Mouse (Mus musculus) neural tube, embryonic 14.5 days (tissue): ENCODE data around the gene Slc37a3. TPM values are rescaled to one million over a fixed set of nuclear protein-coding genes. Genes with fewer than 3 reads are reported as not detected.

Source experiments
- ATAC-seq: fragments of 200-750 bp; cut with Nextera tagmentation; 2 replicates; pipeline ENCODE4 v1.8.0; 2017; ENCODE audit warnings: low read depth, mild to moderate bottlenecking, moderate TSS enrichment, moderate library complexity
- H3K27ac ChIP-seq: fragments of 300-500 bp; sonication (generic); 2 replicates; pipeline ENCODE4 v1.5.1; 2014; ENCODE audit warnings: low read depth, mild to moderate bottlenecking, control low read depth, low read length, moderate library complexity, mixed read lengths
- H3K27me3 ChIP-seq: fragments of 300-500 bp; sonication (generic); 2 replicates; pipeline ENCODE4 v1.6.1; 2014; ENCODE audit warnings: low read length; ENCODE audit not compliant: control insufficient read depth, insufficient read depth
- H3K36me3 ChIP-seq: fragments of 300-500 bp; sonication (generic); 2 replicates; pipeline ENCODE4 v1.6.1; 2014; ENCODE audit warnings: low read length, mixed read lengths; ENCODE audit not compliant: control insufficient read depth, insufficient read depth
- H3K4me1 ChIP-seq: fragments of 300-500 bp; sonication (generic); 2 replicates; pipeline ENCODE4 v1.6.1; 2014; ENCODE audit warnings: low read length; ENCODE audit not compliant: control insufficient read depth, insufficient read depth
- H3K4me2 ChIP-seq: fragments of 300-500 bp; sonication (generic); 2 replicates; pipeline ENCODE4 v1.6.1; 2014; ENCODE audit warnings: mild to moderate bottlenecking, low read depth, low read length, control low read depth
- H3K4me3 ChIP-seq: fragments of 300-500 bp; sonication (generic); 2 replicates; pipeline ENCODE4 v1.5.1; 2014; ENCODE audit warnings: low read depth, low read length, control low read depth, mixed read lengths
- H3K9ac ChIP-seq: fragments of 300-500 bp; sonication (generic); replicated peaks from 2 replicates; pipeline ENCODE4 v1.6.1; 2014; ENCODE audit warnings: low read depth, mild to moderate bottlenecking, control low read depth, low read length, mixed read lengths
- H3K9me3 ChIP-seq: fragments of 300-500 bp; sonication (generic); 2 replicates; pipeline ENCODE4 v1.6.1; 2016; ENCODE audit warnings: low read length; ENCODE audit not compliant: control insufficient read depth
- WGBS: fragments of 180-500 bp; shearing (Covaris S2); extraction: QIAGEN DNeasy Blood & Tissue Kit; methylation state at CpG from one replicate; pipeline ENCODE4 v1.1.7; 2014; 5-methylcytosine and 5-hydroxymethylcytosine counted together
- polyA plus RNA-seq: library from polyadenylated mRNA; unstranded; fragments of >200 nt; fragmentation: Nextera tagmentation; extraction: Ambion mirVana; gene quantifications from 2 replicates; pipeline ENCODE4 v1.2.1, GENCODE M21; 2014

Gene Slc37a3
- polyA plus RNA-seq, 1 experiment from 2014 or later, result 60.5 TPM

DNA sequence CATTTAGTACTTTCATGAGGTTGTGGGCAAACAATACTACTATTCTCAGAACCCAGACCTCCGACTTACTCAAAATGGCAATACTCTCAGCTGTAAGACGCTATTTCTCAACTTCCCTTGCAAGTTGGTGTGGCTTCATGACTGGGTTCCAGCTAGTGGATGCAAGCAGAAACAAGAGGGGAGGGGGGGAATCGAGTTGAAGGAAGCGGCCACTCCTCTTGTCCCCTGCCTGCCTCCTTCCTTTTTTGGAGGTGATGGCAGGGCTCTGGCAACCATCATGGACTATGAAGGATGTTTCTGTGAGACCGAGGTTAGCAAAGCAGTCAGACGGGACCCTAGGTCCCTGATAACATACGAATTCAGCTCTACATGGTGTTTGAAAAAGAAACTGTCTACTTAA lies 87.8 kb downstream of the Slc37a3 start:
- Histone ChIP-seq H3K9ac (no peak overlapping the region), H3K27me3 (no peaks in the 10 kb centered on the region), H3K9me3 (no peaks in the 10 kb centered on the region), H3K4me2 (no peak overlapping the region), H3K4me1 (no peaks in the 10 kb centered on the region), H3K4me3 (no peak overlapping the region), H3K27ac (no peak overlapping the region), H3K36me3 (no peaks in the 10 kb centered on the region)
- 87% methylated on average over 7 of the region's 7 CpGs for WGBS
- ATAC-seq, result no peak

DNA sequence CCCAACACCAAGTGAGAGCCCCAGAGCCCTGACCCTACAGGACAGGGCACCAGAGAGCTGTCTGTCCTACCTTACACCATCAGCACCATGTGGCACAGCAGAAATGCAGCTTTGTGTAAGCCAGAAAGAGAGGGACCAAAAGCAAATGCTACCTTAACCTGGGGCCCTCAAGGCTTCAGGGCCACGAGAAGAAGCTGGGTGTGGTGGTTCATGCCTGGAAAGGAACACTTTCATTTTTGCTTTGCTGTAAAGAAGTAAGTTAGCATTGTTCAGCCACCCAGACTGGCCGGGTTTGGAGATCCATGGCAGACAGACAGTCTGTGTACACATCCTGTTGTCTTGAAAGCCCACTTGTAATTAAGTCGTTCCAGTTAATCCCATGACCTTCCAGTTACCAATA lies 89.7 kb downstream of the Slc37a3 start:
- Histone ChIP-seq H3K9me3 (no peaks in the 10 kb centered on the region), H3K36me3 (no peaks in the 10 kb centered on the region), H3K4me1 (no peaks in the 10 kb centered on the region), H3K27ac (no peak overlapping the region), H3K4me3 (no peak overlapping the region), H3K9ac (no peak overlapping the region), H3K27me3 (no peaks in the 10 kb centered on the region), H3K4me2 (no peak overlapping the region)
- no peak for ATAC-seq
- WGBS, result 86% methylated on average over 3 of the region's 3 CpGs

DNA sequence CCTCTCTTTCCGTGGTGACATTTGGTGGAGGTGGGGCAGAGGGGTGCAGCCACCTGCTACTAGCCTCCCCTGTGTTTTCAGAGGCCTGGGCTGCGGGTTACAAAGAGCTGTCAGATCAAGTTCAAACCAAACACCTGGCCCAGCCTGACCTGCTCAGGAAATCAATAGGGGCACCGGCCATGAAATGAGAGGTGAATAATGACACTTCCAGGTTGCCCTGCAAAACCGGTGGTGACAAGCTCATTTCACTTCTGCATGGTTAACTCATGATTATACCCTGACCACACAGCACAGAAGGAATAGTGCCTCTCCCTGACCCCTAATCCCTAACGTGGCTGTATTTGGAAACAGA lies 90.8 kb downstream of the Slc37a3 start:
- no peak for ATAC-seq
- WGBS, result 45% methylated on average over 5 of the region's 5 CpGs
- no peak overlapping the region for H3K4me3 ChIP-seq

DNA sequence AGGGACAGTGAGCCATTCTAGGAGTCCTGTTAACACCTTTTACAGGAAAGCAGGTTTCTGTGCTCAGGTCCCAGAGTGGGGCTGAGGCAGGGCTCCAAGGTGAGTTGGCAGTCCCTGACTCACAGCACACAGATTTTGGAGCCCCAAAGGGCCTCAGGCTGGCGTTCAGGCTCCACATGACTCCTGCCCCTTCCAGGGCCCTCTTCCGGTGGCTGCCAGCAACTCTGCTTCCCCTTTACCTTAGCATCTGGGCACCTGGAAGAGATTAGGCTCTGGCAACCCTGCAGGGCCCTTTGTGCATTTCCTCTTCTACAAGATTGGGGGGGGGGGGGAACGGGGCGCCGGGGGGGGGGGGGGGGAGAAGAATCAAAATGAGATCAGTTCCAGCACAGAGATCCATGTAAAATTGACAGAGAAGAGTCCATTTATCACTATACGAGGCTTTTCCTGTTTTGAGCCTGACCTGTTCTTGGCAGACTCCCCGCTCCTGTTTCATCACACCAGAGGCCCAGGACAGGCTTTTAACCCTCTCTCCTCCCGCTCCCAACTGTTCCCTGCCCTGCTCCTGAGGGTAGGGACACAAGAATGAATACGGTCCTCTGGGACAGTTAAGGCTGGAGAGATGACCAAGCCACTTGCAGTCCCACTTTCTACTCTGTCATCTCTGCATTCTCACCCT lies 91.3 kb downstream of the Slc37a3 start:
- no peak overlapping the region for H3K4me3 ChIP-seq
- H3K4me1 ChIP-seq, result no peaks in the 10 kb centered on the region
- H3K27ac ChIP-seq, result no peak overlapping the region
- no peak overlapping the region for H3K9ac ChIP-seq
- no peaks in the 10 kb centered on the region for H3K9me3 ChIP-seq
- no peaks in the 10 kb centered on the region for H3K36me3 ChIP-seq
- no peak for ATAC-seq
- no peaks in the 10 kb centered on the region for H3K27me3 ChIP-seq
- H3K4me2 ChIP-seq, result no peak overlapping the region
- 45% methylated on average over 7 of the region's 9 CpGs for WGBS

More for the DNA sequence above, 90.8 kb downstream of the Slc37a3 start:
- Histone ChIP-seq H3K9me3 (no peaks in the 10 kb centered on the region), H3K27me3 (no peaks in the 10 kb centered on the region), H3K36me3 (no peaks in the 10 kb centered on the region), H3K4me2 (no peak overlapping the region), H3K9ac (no peak overlapping the region), H3K27ac (no peak overlapping the region), H3K4me1 (no peaks in the 10 kb centered on the region)

DNA sequence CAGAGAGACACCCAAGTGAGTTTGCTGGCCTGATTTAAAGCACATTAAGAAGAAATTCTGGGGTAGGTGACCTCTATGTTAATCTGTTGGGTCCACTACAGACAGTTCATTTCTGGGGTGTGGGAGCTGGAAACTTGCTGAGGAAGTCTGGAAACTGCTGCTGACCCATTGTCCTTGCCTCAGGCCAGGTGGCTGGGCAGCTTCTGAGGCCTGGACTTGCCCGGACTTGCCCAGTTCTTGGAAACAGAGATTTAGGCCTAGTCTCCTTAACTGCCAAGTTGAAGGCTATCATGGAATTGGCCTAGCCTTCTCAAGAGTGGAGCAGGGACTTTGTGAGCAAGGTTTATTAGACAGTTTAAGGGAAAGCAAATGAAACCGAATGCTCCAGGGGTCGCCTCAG lies 92.6 kb downstream of the Slc37a3 start:
- no peak for ATAC-seq
- Histone ChIP-seq H3K4me1 (no peaks in the 10 kb centered on the region), H3K4me3 (no peak overlapping the region), H3K9ac (no peak overlapping the region), H3K27ac (no peak overlapping the region), H3K9me3 (no peaks in the 10 kb centered on the region), H3K27me3 (no peaks in the 10 kb centered on the region), H3K36me3 (no peaks in the 10 kb centered on the region), H3K4me2 (no peak overlapping the region)
- 97% methylated on average over 3 of the region's 3 CpGs for WGBS

Other genes with a start within 250 kb of the Slc37a3 start
- gene Kdm7a, start 170.9 kb downstream of the Slc37a3 start, polyA plus RNA-seq, result 5.8 and 10.1 TPM in 2 replicates
- 0.22 TPM in 1 of 2 replicates, not detected in the other for gene Rab19, start 3.5 kb upstream of the Slc37a3 start, polyA plus RNA-seq
- 260 and 271 TPM in 2 replicates for gene Mkrn1, start 42.8 kb upstream of the Slc37a3 start, polyA plus RNA-seq
- 20.1 and 24.5 TPM in 2 replicates for gene Dennd2a, start 180.2 kb upstream of the Slc37a3 start, polyA plus RNA-seq
- 30.3 and 45.1 TPM in 2 replicates for gene Adck2, start 196.2 kb upstream of the Slc37a3 start, polyA plus RNA-seq
- 1.1 TPM in 2 replicates for gene Gm42420, start 208.1 kb upstream of the Slc37a3 start, polyA plus RNA-seq
- 430 and 561 TPM in 2 replicates for gene Ndufb2, start 214.9 kb upstream of the Slc37a3 start, polyA plus RNA-seq